Mouse (Mus musculus) megakaryocyte, embryonic 14.5 days (primary cell): ENCODE measurements around the gene Plppr3.

Experiments used
- FLI1 ChIP-seq: IDR thresholded peaks from 2 replicates; pipeline ENCODE4 v1.6.1; 2012; ENCODE audit warnings: low read length, inconsistent platforms, mixed read lengths
- GATA1 ChIP-seq: IDR thresholded peaks from 3 replicates; pipeline ENCODE4 v1.6.1; 2012; ENCODE audit warnings: mixed read lengths, low read length, inconsistent platforms, borderline replicate concordance

GRCm38 (mm10) chr10:79811736-79812637 is 62.4 kb downstream of the Plppr3 start:
- TF ChIP-seq GATA1 (no peak), FLI1 (no peak)
